35 mouse cellular contexts compared by ENCODE assay signal in the genomic region with DNA sequence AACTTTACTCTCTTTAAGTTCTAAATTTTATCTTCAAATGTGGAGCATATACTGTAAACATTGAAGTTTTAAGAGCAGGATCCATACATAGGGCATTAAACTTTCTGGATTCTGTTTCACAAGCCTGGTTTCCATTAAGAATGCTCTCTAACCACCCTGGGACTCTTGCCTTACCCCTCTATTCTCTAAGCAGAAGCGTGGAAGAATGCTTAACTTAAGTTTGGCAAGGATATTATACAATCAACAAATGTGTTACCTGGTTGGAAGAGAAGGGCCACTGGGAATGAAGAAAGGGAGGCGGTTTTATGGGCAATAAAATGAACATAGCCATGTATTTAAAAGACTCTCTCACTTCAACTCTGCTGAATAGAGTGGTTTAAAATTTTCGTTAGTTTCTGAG.
"Had no signal": no experiment of that assay in that cellular context is flagged by ENCODE, and none has a peak within 500 bp of the region (broad histone marks: within the 10 kb centered on the region; RNA-seq: fewer than 3 reads in every experiment).

No protein-coding gene starts in this region.

- H3K4me2 ChIP-seq: heart, embryonic 11.5 days; heart, embryonic 12.5 days; heart, embryonic 13.5 days; heart, embryonic 15.5 days; hindbrain, embryonic 12.5 days; hindbrain, embryonic 13.5 days; hindbrain, embryonic 14.5 days; hindbrain, embryonic 15.5 days; intestine, embryonic 15.5 days; kidney, embryonic 15.5 days had no signal

- H3K9me3 ChIP-seq: heart, embryonic 10.5 days; heart, embryonic 12.5 days; heart, embryonic 13.5 days; heart, embryonic 15.5 days; hindbrain, embryonic 10.5 days; hindbrain, embryonic 12.5 days; hindbrain, embryonic 13.5 days; hindbrain, embryonic 15.5 days; intestine, embryonic 15.5 days; kidney, embryonic 15.5 days had no signal

- H3K4me1 ChIP-seq: heart, embryonic 10.5 days; heart, embryonic 12.5 days; heart, embryonic 13.5 days; heart, embryonic 15.5 days; hindbrain, embryonic 10.5 days; hindbrain, embryonic 12.5 days; hindbrain, embryonic 13.5 days; hindbrain, embryonic 15.5 days; intestine, embryonic 15.5 days; kidney, embryonic 15.5 days had no signal

- H3K36me3 ChIP-seq: heart, embryonic 10.5 days; heart, embryonic 12.5 days; heart, embryonic 13.5 days; heart, embryonic 15.5 days; hindbrain, embryonic 10.5 days; hindbrain, embryonic 12.5 days; hindbrain, embryonic 13.5 days; hindbrain, embryonic 15.5 days; intestine, embryonic 15.5 days; kidney, embryonic 15.5 days had no signal

- H3K4me3 ChIP-seq: heart, embryonic 10.5 days; heart, embryonic 12.5 days; heart, embryonic 13.5 days; heart, embryonic 15.5 days; hindbrain, embryonic 10.5 days; hindbrain, embryonic 12.5 days; hindbrain, embryonic 13.5 days; hindbrain, embryonic 15.5 days; intestine, embryonic 15.5 days; kidney, embryonic 15.5 days; layer of hippocampus, adult 2 months had no signal

- H3K27ac ChIP-seq: heart, embryonic 10.5 days; heart, embryonic 13.5 days; heart, embryonic 15.5 days; hindbrain, embryonic 10.5 days; hindbrain, embryonic 12.5 days; hindbrain, embryonic 13.5 days; hindbrain, embryonic 14.5 days; hindbrain, embryonic 15.5 days; hindbrain, postnatal 0 days; intestine, embryonic 15.5 days; kidney, embryonic 15.5 days; kidney, postnatal 0 days; layer of hippocampus, adult 2 months had no signal

- H3K9ac ChIP-seq: heart, embryonic 12.5 days; heart, embryonic 13.5 days; heart, embryonic 15.5 days; hindbrain, embryonic 12.5 days; hindbrain, embryonic 13.5 days; hindbrain, embryonic 14.5 days; hindbrain, embryonic 15.5 days; intestine, embryonic 15.5 days; kidney, embryonic 15.5 days had no signal

- H3K27me3 ChIP-seq: heart, embryonic 12.5 days; heart, embryonic 13.5 days; heart, embryonic 15.5 days; hindbrain, embryonic 12.5 days; hindbrain, embryonic 13.5 days; hindbrain, embryonic 15.5 days; intestine, embryonic 15.5 days; kidney, embryonic 15.5 days had no signal

- ATAC-seq: hindbrain, embryonic 16.5 days; hindbrain, postnatal 0 days; inflammation-experienced regulatory T-cells, adult 6 months; intestine, embryonic 15.5 days; intestine, embryonic 16.5 days; intestine, postnatal 0 days had no signal

- DNase-seq: heart, postnatal 10 days; heart, postnatal 14 days; heart, postnatal 36 days; heart, postnatal 4 days; kidney, adult 11 months; kidney, adult 18-20 months; kidney, adult 2 months; kidney, adult 8-10 months; kidney, adult 9 months; kidney, postnatal 10 days; kidney, postnatal 14 days; kidney, postnatal 25 days; kidney, postnatal 36 days; kidney, postnatal 4 days; layer of hippocampus, adult 9-11 months; layer of hippocampus, postnatal 36 days had no signal
